Mouse (Mus musculus) intestine, postnatal 0 days (tissue): Measurements from ENCODE around the gene Hat1. TPM values are rescaled to one million over a fixed set of nuclear protein-coding genes. Genes with fewer than 3 reads are reported as not detected.

Experiments used
- ATAC-seq: fragments of 200-750 bp; cut with Nextera tagmentation; 2 replicates; pipeline ENCODE4 v1.8.0; 2017; ENCODE audit warnings: mild to moderate bottlenecking, moderate TSS enrichment, moderate library complexity
- H3K27ac ChIP-seq: fragments of 300-500 bp; sonication (generic); 2 replicates; pipeline ENCODE4 v1.5.1; 2014; ENCODE audit warnings: mild to moderate bottlenecking, low read depth, low read length, moderate library complexity
- H3K27me3 ChIP-seq: fragments of 300-500 bp; sonication (generic); replicated peaks from 2 replicates; pipeline ENCODE4 v1.6.1; 2014; ENCODE audit warnings: low read length, mixed read lengths; ENCODE audit not compliant: control insufficient read depth, insufficient read depth
- H3K36me3 ChIP-seq: fragments of 300-500 bp; sonication (generic); 2 replicates; pipeline ENCODE4 v1.6.1; 2014; ENCODE audit warnings: mild to moderate bottlenecking, moderate library complexity; ENCODE audit not compliant: control insufficient read depth, insufficient read depth
- H3K4me1 ChIP-seq: fragments of 300-500 bp; sonication (generic); replicated peaks from 2 replicates; pipeline ENCODE4 v1.6.1; 2014; ENCODE audit warnings: antibody characterized with exemption, low read length, mixed read lengths; ENCODE audit not compliant: control insufficient read depth, insufficient read depth
- H3K4me2 ChIP-seq: fragments of 300-500 bp; sonication (generic); replicated peaks from 2 replicates; pipeline ENCODE4 v1.6.1; 2014; ENCODE audit warnings: low read depth, mild to moderate bottlenecking, moderate library complexity
- H3K4me3 ChIP-seq: fragments of 300-500 bp; sonication (generic); 2 replicates; pipeline ENCODE4 v1.5.1; 2014; ENCODE audit warnings: low read depth, low read length
- H3K9ac ChIP-seq: fragments of 300-500 bp; sonication (generic); 2 replicates; pipeline ENCODE4 v1.6.1; 2014; ENCODE audit warnings: mild to moderate bottlenecking, low read depth, low read length
- H3K9me3 ChIP-seq: fragments of 300-500 bp; sonication (generic); 2 replicates; pipeline ENCODE4 v1.6.1; 2016; ENCODE audit warnings: mixed run types; ENCODE audit not compliant: control insufficient read depth
- CTCF ChIP-seq: sonication (generic); IDR thresholded peaks from 2 replicates; pipeline ENCODE4 v1.5.1; 2016; ENCODE audit warnings: low read depth, mild to moderate bottlenecking, control low read depth, antibody characterized with exemption, moderate library complexity
- WGBS: fragments of 180-500 bp; shearing (Covaris S2); extraction: QIAGEN DNeasy Blood & Tissue Kit; methylation state at CpG from one replicate; pipeline ENCODE4 v1.1.7; 2014; 5-methylcytosine and 5-hydroxymethylcytosine counted together
- polyA plus RNA-seq: library from polyadenylated mRNA; unstranded; fragments of >200 nt; fragmentation: Nextera tagmentation; extraction: Ambion mirVana; gene quantifications from 2 replicates; pipeline ENCODE4 v1.2.1, GENCODE M21; 2015

The Hat1 gene
- polyA plus RNA-seq, 1 experiment from 2014 or later: 39.4 TPM

DNA sequence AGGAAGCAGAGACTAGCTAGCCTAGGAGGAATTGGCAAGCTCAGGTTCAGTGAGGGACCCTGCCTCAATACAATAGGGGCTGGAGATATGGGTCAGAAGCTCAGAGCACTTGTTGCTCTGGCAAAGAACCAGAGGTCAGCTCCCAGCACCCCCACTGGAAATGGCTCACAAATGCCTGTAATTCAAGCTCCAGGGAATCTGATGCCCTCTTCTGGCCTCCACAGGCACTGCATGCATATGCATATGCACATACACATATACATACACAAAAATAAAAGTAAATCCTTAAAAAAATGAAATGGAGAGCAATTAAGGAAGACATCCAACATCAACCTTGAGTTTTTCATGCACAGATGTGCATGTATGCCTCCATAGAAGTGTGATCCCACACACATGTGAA lies 89.0 kb downstream of the Hat1 start:
- no peaks in the 10 kb centered on the region for H3K9me3 ChIP-seq
- no peaks in the 10 kb centered on the region for H3K27me3 ChIP-seq
- H3K4me3 ChIP-seq: no peak overlapping the region
- no peak overlapping the region for H3K27ac ChIP-seq
- peak; percentile 31 for TF ChIP-seq CTCF
- no peak overlapping the region for H3K9ac ChIP-seq
- H3K36me3 ChIP-seq: no peaks in the 10 kb centered on the region
- no peak for ATAC-seq
- no peaks in the 10 kb centered on the region for H3K4me1 ChIP-seq
- no peak overlapping the region for H3K4me2 ChIP-seq

DNA sequence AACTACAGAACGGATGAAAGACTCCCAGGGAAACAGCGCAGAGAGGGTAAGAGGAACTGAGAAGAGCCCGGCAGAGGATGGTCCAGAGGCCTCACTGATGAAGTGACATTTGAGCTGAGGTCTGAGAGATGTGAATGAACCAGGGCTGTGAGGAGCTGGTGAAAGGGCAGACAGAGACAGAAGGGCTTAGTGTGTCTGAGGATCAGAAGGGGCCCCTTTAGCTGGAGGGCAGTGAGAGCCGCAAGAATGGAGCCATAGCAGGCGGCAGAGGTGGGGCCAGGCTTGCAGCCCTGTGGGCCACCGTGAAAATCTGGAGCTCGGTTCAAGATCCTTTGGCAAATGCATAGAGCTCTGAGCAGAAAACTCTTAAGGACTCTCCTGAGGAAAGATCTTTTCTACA lies 91.2 kb downstream of the Hat1 start:
- Histone ChIP-seq H3K27me3 (no peaks in the 10 kb centered on the region), H3K4me3 (no peak overlapping the region), H3K4me2 (no peak overlapping the region), H3K9me3 (no peaks in the 10 kb centered on the region), H3K4me1 (no peaks in the 10 kb centered on the region), H3K36me3 (no peaks in the 10 kb centered on the region), H3K9ac (no peak overlapping the region), H3K27ac (no peak overlapping the region)
- no peak for ATAC-seq
- WGBS: 48% methylated on average over 7 of the region's 7 CpGs
- no peak for TF ChIP-seq CTCF

DNA sequence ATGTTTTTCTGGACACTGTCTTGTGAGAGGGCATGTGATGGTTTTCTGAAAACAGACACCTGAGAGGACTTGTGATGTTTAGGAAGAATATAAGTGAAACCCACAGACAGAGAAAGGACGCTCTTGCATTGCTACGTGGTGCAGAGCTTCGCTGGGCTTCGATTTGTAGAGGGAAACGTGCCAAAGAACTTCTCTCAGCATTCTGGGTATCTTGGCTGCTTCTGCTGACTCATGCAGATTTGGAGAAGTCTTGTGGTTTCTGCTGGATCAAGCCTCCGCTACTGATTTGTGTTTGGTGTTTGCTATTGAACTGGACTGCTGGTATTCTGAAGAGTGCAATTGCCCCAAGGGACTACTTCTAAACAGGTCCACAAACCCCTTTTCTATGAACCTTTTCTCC lies 93.1 kb downstream of the Hat1 start:
- no peak for ATAC-seq
- Histone ChIP-seq H3K36me3 (no peaks in the 10 kb centered on the region), H3K4me3 (no peak overlapping the region), H3K27me3 (no peaks in the 10 kb centered on the region), H3K9ac (no peak overlapping the region), H3K4me1 (no peaks in the 10 kb centered on the region), H3K4me2 (no peak overlapping the region), H3K27ac (no peak overlapping the region), H3K9me3 (no peaks in the 10 kb centered on the region)
- TF ChIP-seq CTCF: no peak
- WGBS: 86% methylated on average over 6 of the region's 6 CpGs

DNA sequence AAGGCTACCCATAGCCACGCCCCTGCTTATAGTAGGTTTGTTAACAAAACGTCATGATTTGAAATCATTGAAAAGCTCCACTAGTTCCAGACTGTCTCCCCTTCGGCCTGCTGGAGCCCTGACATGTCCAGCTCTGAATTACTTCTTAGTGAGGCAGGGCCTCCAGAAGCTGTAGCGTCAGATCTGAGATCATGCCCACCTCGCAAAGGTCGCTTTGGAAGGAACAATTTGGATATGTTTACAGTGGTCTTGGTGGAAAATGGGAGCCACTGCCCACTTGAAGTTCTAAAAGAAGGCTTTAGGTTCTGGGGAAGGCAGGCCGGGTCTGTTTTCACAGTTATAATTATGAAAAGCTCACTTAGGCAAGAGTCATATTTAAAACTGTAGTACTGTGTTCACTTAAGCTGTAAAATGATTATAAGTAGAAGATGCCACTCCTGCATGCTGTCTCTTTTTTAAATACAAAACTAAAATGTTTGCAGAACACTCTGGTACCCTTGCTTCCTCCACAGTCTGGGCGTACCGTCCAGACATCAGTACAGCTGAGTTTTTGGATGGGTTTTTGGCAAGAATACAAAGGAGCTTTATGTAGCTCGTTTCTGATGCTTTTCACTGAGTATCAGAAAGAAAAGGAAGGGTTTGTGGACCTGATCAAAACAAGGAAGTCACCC lies 94.4 kb downstream of the Hat1 start:
- H3K27me3 ChIP-seq: no peaks in the 10 kb centered on the region
- no peaks in the 10 kb centered on the region for H3K36me3 ChIP-seq
- H3K4me3 ChIP-seq: no peak overlapping the region
- TF ChIP-seq CTCF: no peak
- no peak for ATAC-seq
- no peak overlapping the region for H3K27ac ChIP-seq
- no peak overlapping the region for H3K9ac ChIP-seq
- no peaks in the 10 kb centered on the region for H3K4me1 ChIP-seq
- WGBS: 71% methylated on average over 10 of the region's 10 CpGs
- no peak overlapping the region for H3K4me2 ChIP-seq
- no peaks in the 10 kb centered on the region for H3K9me3 ChIP-seq

DNA sequence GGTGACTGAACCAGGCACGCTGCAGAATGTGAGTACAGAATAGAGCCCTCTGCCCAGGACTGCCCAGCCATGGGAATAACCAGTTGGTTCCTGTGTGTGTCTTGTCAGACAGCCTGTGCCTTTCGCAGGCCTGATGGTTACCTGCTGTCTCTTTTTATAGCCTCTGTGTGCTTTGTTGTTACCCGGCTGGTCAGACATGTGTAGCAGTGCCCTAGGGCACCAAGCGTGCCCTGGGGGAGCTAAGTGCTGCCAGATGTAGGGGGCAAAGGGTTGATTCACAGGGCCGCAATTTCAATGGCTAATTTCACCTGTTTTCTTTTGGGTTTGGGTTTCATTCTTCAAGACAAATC lies 94.9 kb downstream of the Hat1 start:
- TF ChIP-seq CTCF: no peak
- WGBS: 70% methylated on average over 5 of the region's 5 CpGs
- H3K4me1 ChIP-seq: no peaks in the 10 kb centered on the region
- H3K4me3 ChIP-seq: no peak overlapping the region
- H3K9ac ChIP-seq: no peak overlapping the region
- no peak for ATAC-seq
- H3K27ac ChIP-seq: no peak overlapping the region
- no peak overlapping the region for H3K4me2 ChIP-seq
- no peaks in the 10 kb centered on the region for H3K27me3 ChIP-seq
- H3K36me3 ChIP-seq: no peaks in the 10 kb centered on the region
- no peaks in the 10 kb centered on the region for H3K9me3 ChIP-seq

Other genes with a start within 250 kb of the Hat1 start
- gene Dync1i2, start 177.3 kb upstream of the Hat1 start, polyA plus RNA-seq: 55.2 and 59.2 TPM in 2 replicates
- 14.7 and 14.9 TPM in 2 replicates for gene Slc25a12, start 21.2 kb upstream of the Hat1 start, polyA plus RNA-seq
- gene Metap1d, start 64.3 kb downstream of the Hat1 start, polyA plus RNA-seq: 13.5 and 15.6 TPM in 2 replicates
- gene Dlx1, start 139.2 kb downstream of the Hat1 start, polyA plus RNA-seq: 1.5 and 1.8 TPM in 2 replicates
- gene Dlx2, start 157.8 kb downstream of the Hat1 start, polyA plus RNA-seq: 1.0 and 1.3 TPM in 2 replicates